Mouse (Mus musculus) layer of hippocampus, adult 6 months (tissue): ENCODE measurements around the gene Pik3r3. TPM values are rescaled to one million over a fixed set of nuclear protein-coding genes. Genes with fewer than 3 reads are reported as not detected.

ENCODE experiments used
- long read RNA-seq, 2 experiments: library from polyadenylated mRNA; unstranded; transcript quantifications; one replicate each; pipeline ENCODE4 v2.0.0; 2019 to 2020
- polyA plus RNA-seq: library from polyadenylated mRNA; unstranded; fragments of <200 nt; fragmentation: Nextera tagmentation; gene quantifications from 2 replicates; pipeline ENCODE4 v1.2.3, GENCODE M21; 2021

Gene Pik3r3
- 9.5 and 10.5 TPM in 2 replicates for polyA plus RNA-seq
- long read RNA-seq, experiment 1, partial matches to known transcripts: 12 of 20 reads
- long read RNA-seq, experiment 1, other reads (novel, unspliced or antisense): 8 of 20 reads
- long read RNA-seq, experiment 2, full-length matches to known transcripts: 44 of 72 reads
- long read RNA-seq, experiment 2, partial matches to known transcripts: 11 of 72 reads
- long read RNA-seq, experiment 2, other reads (novel, unspliced or antisense): 17 of 72 reads

GRCm38 (mm10) chr4:116221140-116221851 is at the start of gene Pik3r3:
Gene Pik3r3, plus strand, starts transcription at chr4:116221618.

DNA sequence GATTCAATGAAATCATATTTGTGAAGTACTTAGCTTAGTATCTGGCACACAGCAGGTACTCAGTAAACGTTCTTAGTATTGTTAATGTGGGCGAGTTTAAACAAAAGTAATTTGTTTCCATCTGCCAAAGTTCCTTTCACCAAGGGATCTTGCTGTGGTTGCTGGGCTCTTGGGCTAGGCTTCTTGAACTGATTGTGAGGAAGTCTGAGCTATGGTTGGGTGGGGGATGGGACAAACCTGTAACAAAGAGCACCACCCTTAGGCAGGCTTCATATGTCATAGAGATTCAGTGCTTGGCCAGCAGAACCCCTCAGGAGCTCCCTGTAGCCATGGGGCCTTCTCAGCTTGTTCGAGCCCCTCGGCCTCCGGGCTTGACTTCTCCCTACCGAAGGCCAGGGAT is 48.3 kb upstream of the Pik3r3 start, which contains the start of the genes 1700042G07Rik and Gm49337:
Gene 1700042G07Rik (plus strand): TSS at position 301 of the 400 bp plus-strand sequence.
Gene Gm49337 (plus strand): TSS at position 313 of the 400 bp plus-strand sequence.

Other genes with a start within 250 kb of the Pik3r3 start
- gene Faah, start 203.7 kb upstream of the Pik3r3 start, polyA plus RNA-seq: 120 and 129 TPM in 2 replicates
- gene Nsun4, start 167.7 kb upstream of the Pik3r3 start, polyA plus RNA-seq: 10.3 and 12.8 TPM in 2 replicates
- 723 and 862 TPM in 2 replicates for gene Uqcrh, start 146.5 kb upstream of the Pik3r3 start, polyA plus RNA-seq
- gene Lrrc41, start 146.3 kb upstream of the Pik3r3 start, polyA plus RNA-seq: 23.5 and 27.0 TPM in 2 replicates
- 0.34 and 0.48 TPM in 2 replicates for gene Rad54l, start 97.9 kb upstream of the Pik3r3 start, polyA plus RNA-seq
- gene Pomgnt1, start 97.8 kb upstream of the Pik3r3 start, polyA plus RNA-seq: 16.9 and 20.5 TPM in 2 replicates
- gene Lurap1, start 70.3 kb upstream of the Pik3r3 start, polyA plus RNA-seq: 5.7 and 6.0 TPM in 2 replicates
- 0.18 TPM in 1 of 2 replicates, not detected in the other for gene Tspan1, start 54.0 kb upstream of the Pik3r3 start, polyA plus RNA-seq
- not detected in 2 replicates for gene 1700042G07Rik, start 48.2 kb upstream of the Pik3r3 start, polyA plus RNA-seq
- gene Gm49337, start 48.2 kb upstream of the Pik3r3 start, polyA plus RNA-seq: not detected in 2 replicates
- gene Mast2, start 242.6 kb downstream of the Pik3r3 start, polyA plus RNA-seq: 9.2 and 9.7 TPM in 2 replicates